Mouse (Mus musculus) heart, embryonic 16.5 days (tissue): ENCODE results near the gene Palb2. TPM values are rescaled to one million over a fixed set of nuclear protein-coding genes. Genes with fewer than 3 reads are reported as not detected.

ENCODE experiments used
- ATAC-seq: fragments of 200-750 bp; cut with Nextera tagmentation; replicated peaks from 2 replicates; pipeline ENCODE4 v1.8.0; 2017; ENCODE audit warnings: moderate number of reproducible peaks; ENCODE audit not compliant: insufficient read depth, low FRiP score; ENCODE audit errors: extremely low read depth
- H3K27ac ChIP-seq: fragments of 300-500 bp; sonication (generic); 2 replicates; pipeline ENCODE4 v1.5.1; 2014; ENCODE audit warnings: mild to moderate bottlenecking, low read length, control low read depth, moderate library complexity
- H3K27me3 ChIP-seq: fragments of 300-500 bp; sonication (generic); 2 replicates; pipeline ENCODE4 v1.6.1; 2014; ENCODE audit warnings: low read length, mixed read lengths; ENCODE audit not compliant: control insufficient read depth, insufficient read depth
- H3K36me3 ChIP-seq: fragments of 300-500 bp; sonication (generic); 2 replicates; pipeline ENCODE4 v1.6.1; 2014; ENCODE audit not compliant: control insufficient read depth, insufficient read depth
- H3K4me1 ChIP-seq: fragments of 300-500 bp; sonication (generic); 2 replicates; pipeline ENCODE4 v1.6.1; 2014; ENCODE audit warnings: low read length, mixed read lengths; ENCODE audit not compliant: control insufficient read depth, insufficient read depth
- H3K4me2 ChIP-seq: fragments of 300-500 bp; sonication (generic); 2 replicates; pipeline ENCODE4 v1.6.1; 2014; ENCODE audit warnings: low read depth, mild to moderate bottlenecking, control low read depth, low read length
- H3K4me3 ChIP-seq: fragments of 300-500 bp; sonication (generic); 2 replicates; pipeline ENCODE4 v1.5.1; 2014; ENCODE audit warnings: mild to moderate bottlenecking, control low read depth, low read length
- H3K9ac ChIP-seq: fragments of 300-500 bp; sonication (generic); 2 replicates; pipeline ENCODE4 v1.6.1; 2014; ENCODE audit warnings: low read length, control low read depth
- H3K9me3 ChIP-seq: fragments of 300-500 bp; sonication (generic); replicated peaks from 2 replicates; pipeline ENCODE4 v1.6.1; 2016; ENCODE audit warnings: low read length; ENCODE audit not compliant: control insufficient read depth
- WGBS: fragments of 180-500 bp; shearing (Covaris S2); extraction: QIAGEN DNeasy Blood & Tissue Kit; methylation state at CpG from one replicate; pipeline ENCODE4 v1.1.7; 2014; 5-methylcytosine and 5-hydroxymethylcytosine counted together
- polyA plus RNA-seq: library from polyadenylated mRNA; unstranded; fragments of >200 nt; fragmentation: Nextera tagmentation; extraction: Ambion mirVana; gene quantifications from 2 replicates; pipeline ENCODE4 v1.2.1, GENCODE M21; 2015

The Palb2 gene
- polyA plus RNA-seq, 1 experiment from 2014 or later, result 9.7 TPM

DNA sequence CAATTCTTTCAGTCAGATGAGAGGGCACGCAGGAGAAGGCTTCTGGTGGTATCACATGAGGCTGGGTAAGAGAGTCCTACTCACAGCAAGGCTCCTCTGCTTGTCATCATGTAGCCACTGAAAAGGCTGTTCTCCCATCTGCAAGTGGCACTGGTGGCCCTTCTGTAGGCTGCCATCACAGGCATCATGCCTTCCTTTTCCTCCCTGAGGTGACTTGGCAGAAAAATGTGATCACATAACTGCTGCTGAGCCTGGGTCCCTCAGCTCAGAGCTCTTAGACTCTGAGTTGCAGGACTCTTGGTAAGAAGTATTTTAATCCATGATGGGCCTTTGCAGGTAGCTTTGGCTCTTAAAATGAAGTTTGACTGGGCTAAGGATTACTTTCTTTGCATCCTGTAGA, 51.7 kb downstream of the Palb2 start:
- H3K4me1 ChIP-seq, result peaks cover 2% of the 10 kb centered on the region; the same call in 1 of the 2 replicates
- no peak overlapping the region for H3K9ac ChIP-seq
- no peak overlapping the region for H3K4me3 ChIP-seq
- no peak for ATAC-seq
- WGBS, result 97% methylated on average over 1 of the region's 1 CpGs
- no peak overlapping the region for H3K4me2 ChIP-seq
- H3K27ac ChIP-seq, result no peak overlapping the region
- peaks cover 51% of the 10 kb centered on the region for H3K36me3 ChIP-seq
- H3K9me3 ChIP-seq, result no peaks in the 10 kb centered on the region
- no peaks in the 10 kb centered on the region for H3K27me3 ChIP-seq

DNA sequence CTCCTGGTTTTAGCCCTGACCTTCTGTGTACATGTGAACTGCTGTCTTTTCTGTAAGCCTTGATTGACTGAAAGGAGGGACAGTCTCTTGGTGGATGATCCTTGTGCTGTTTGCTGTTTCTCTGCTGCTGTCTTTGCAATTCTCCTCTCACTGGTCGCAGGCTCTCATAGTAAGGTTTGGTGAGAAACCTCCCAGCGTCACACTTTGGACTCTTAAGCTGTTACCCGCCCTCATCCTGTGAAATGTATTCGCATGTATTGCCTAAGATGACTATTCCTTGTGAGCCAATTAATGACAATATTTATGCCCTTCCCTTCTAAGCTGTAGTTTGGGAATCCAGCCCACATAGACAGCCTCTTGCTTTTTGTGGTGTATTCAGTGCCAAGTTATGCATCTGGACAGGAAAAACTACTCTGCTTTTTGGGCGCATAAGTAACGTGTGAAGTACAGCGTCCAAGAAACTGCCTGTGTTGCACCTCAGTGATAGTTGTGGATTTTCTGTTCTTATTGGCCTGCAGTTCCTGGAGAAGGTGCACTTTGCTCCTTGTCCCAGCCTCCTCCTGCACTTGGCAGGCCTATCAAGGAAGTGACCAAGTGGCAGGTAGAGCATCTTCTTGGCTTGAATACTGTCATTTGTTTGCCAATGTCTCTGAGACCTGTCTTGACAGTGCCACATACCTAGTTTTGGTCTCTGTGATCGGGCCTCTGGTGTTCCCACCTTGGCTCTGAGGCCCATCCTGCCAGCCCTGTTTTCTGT, 52.8 kb downstream of the Palb2 start:
- Histone ChIP-seq H3K27me3 (no peaks in the 10 kb centered on the region), H3K27ac (no peak overlapping the region), H3K4me2 (no peak overlapping the region), H3K36me3 (peaks cover 57% of the 10 kb centered on the region), H3K4me3 (no peak overlapping the region), H3K9me3 (no peaks in the 10 kb centered on the region), H3K4me1 (peaks cover 2% of the 10 kb centered on the region; the same call in 1 of the 2 replicates), H3K9ac (no peak overlapping the region)
- ATAC-seq, result no peak
- WGBS, result 89% methylated on average over 8 of the region's 8 CpGs

GRCm38 (mm10) chr7:122074374-122074773, 58.4 kb downstream of the Palb2 start:
- 70% methylated on average over 3 of the region's 3 CpGs for WGBS
- Histone ChIP-seq H3K4me3 (no peak overlapping the region), H3K9me3 (no peaks in the 10 kb centered on the region), H3K36me3 (peaks cover 75% of the 10 kb centered on the region), H3K27ac (no peak overlapping the region), H3K4me1 (peaks cover 11% of the 10 kb centered on the region), H3K27me3 (no peaks in the 10 kb centered on the region), H3K9ac (no peak overlapping the region), H3K4me2 (no peak overlapping the region)
- no peak for ATAC-seq

GRCm38 (mm10) chr7:122067517-122068381, 65.0 kb downstream of the Palb2 start:
- H3K4me2 ChIP-seq, result peak overlapping the region; percentile 71
- peaks cover 26% of the 10 kb centered on the region for H3K36me3 ChIP-seq
- no peaks in the 10 kb centered on the region for H3K27me3 ChIP-seq
- H3K4me3 ChIP-seq, result peak overlapping the region; percentile 99
- peak overlapping the region; percentile 87 for H3K27ac ChIP-seq
- peak overlapping the region; percentile 97 for H3K9ac ChIP-seq
- H3K9me3 ChIP-seq, result no peaks in the 10 kb centered on the region
- peaks cover 31% of the 10 kb centered on the region for H3K4me1 ChIP-seq
- peak; percentile 3; the same call in 1 of the 2 replicates for ATAC-seq
- under 1% methylated on average over 57 of the region's 58 CpGs for WGBS

DNA sequence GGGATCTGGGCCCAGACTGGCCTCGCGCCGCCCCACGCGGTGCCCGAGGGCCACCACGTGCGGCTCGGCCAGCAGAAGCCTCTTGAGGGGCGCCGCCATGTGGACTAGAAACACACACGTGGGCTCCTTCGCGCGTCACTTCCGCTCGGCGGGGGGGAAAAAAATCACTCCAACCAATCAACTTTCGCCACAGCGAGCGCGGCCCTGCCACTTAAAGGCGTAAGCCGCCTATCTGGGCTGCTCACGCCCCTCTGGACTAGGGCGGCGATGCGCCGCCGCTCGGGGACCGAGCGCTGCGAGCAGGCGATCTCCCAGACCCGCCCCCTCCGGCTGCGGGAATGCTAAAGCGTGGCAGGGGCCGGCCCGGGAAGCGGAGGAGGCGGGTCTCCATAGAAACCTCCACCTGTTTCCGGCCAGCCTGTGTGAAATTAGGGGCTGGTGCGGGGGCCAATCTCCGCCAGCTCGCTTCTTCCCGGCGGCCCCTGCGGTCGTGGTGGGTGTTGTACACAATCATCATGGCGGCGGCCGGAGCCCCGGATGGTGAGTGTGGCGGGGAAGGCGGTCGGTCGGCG, 65.8 kb downstream of the Palb2 start, which contains the start of the genes Ubfd1 and Ears2:
Gene Ubfd1, plus strand, starts transcription at position 231 of the 572 bp plus-strand sequence.
Gene Ears2, minus strand, starts transcription at position 319 of the 572 bp plus-strand sequence.
- peaks cover 26% of the 10 kb centered on the region for H3K36me3 ChIP-seq
- H3K4me2 ChIP-seq, result peak within 1 kb of the TSS; percentile 96
- peak within 1 kb of the TSS; percentile 99 for H3K4me3 ChIP-seq
- H3K9me3 ChIP-seq, result no peaks in the 10 kb centered on the region
- no peaks in the 10 kb centered on the region for H3K27me3 ChIP-seq
- peak within 1 kb of the TSS; percentile 87 for H3K27ac ChIP-seq
- peaks cover 31% of the 10 kb centered on the region for H3K4me1 ChIP-seq
- ATAC-seq, result peak; percentile 98
- peak within 1 kb of the TSS; percentile 97 for H3K9ac ChIP-seq
- WGBS, result under 1% methylated on average over 60 of the region's 60 CpGs

DNA sequence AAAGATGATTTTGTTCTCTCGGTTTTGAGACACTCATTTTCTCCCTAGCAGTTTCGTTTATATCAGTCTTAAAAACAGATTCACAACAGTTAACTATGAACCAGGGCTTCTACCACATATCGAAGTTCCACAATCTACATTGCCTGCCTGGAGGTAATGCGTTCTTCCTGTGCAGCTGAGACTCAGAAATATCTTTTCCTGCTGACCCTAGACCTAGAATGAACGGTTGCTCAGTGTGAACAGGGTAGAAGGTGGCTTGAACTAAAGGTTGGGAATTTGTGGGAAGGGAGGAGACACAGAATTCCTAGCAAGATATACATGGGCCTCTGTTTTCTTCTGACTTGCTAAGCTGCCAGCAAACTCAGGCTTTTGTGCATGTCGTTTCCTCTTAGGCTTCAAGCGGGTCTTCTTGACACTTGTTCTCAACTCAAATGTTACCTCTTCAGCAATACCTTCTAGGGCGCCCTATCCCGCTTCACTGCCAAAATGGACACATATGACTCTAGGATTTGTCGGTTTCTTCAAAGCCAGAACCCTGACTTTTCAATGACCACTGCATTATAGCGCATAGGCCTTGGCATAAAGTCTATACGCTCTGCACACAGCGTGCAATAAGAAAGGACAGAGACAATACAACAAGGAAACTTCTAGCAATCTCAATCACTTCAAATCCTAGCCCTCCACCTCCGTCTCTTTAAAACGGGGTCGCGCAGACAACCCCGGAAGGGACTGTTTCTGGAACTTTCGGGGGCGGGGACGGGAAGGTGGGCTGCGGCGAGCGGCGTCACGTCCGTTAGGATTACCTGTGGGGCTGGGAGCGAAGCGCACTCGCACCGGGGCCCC, 66.5 kb downstream of the Palb2 start:
- Histone ChIP-seq H3K4me1 (peaks cover 31% of the 10 kb centered on the region), H3K9me3 (no peaks in the 10 kb centered on the region), H3K36me3 (peaks cover 20% of the 10 kb centered on the region; the same call in 1 of the 2 replicates), H3K27ac (peak overlapping the region; percentile 87), H3K4me3 (peak overlapping the region; percentile 99), H3K9ac (peak overlapping the region; percentile 97), H3K4me2 (peak overlapping the region; percentile 96), H3K27me3 (no peaks in the 10 kb centered on the region)
- ATAC-seq, result peak; percentile 43; the same call in 1 of the 2 replicates
- 13% methylated on average over 31 of the region's 31 CpGs for WGBS

GRCm38 (mm10) chr7:122065656-122066055, 67.1 kb downstream of the Palb2 start:
- H3K27ac ChIP-seq, result peak overlapping the region; percentile 87
- peaks cover 30% of the 10 kb centered on the region for H3K4me1 ChIP-seq
- H3K27me3 ChIP-seq, result no peaks in the 10 kb centered on the region
- H3K4me3 ChIP-seq, result peak overlapping the region; percentile 99; the same call in 1 of the 2 replicates
- ATAC-seq, result no peak
- peaks cover 17% of the 10 kb centered on the region; the same call in 1 of the 2 replicates for H3K36me3 ChIP-seq
- H3K9me3 ChIP-seq, result no peaks in the 10 kb centered on the region
- peak overlapping the region; percentile 97; the same call in 1 of the 2 replicates for H3K9ac ChIP-seq
- H3K4me2 ChIP-seq, result peak overlapping the region; percentile 96
- WGBS, result 33% methylated on average over 1 of the region's 1 CpGs
